Mouse (Mus musculus) neutrophil, adult 59 days (primary cell): ENCODE results near the gene Lzts3. TPM values are rescaled to one million over a fixed set of nuclear protein-coding genes. Genes with fewer than 3 reads are reported as not detected.

Experiments
- total RNA-seq, 2 experiments: library from RNA; stranded (reverse); gene quantifications; 1 replicate in 1 of 2; 2 replicates in 1 of 2; pipeline ENCODE4 v1.2.4; 2023

The Lzts3 gene
- total RNA-seq = under 1 TPM; 0.73 to 0.78 TPM

DNA sequence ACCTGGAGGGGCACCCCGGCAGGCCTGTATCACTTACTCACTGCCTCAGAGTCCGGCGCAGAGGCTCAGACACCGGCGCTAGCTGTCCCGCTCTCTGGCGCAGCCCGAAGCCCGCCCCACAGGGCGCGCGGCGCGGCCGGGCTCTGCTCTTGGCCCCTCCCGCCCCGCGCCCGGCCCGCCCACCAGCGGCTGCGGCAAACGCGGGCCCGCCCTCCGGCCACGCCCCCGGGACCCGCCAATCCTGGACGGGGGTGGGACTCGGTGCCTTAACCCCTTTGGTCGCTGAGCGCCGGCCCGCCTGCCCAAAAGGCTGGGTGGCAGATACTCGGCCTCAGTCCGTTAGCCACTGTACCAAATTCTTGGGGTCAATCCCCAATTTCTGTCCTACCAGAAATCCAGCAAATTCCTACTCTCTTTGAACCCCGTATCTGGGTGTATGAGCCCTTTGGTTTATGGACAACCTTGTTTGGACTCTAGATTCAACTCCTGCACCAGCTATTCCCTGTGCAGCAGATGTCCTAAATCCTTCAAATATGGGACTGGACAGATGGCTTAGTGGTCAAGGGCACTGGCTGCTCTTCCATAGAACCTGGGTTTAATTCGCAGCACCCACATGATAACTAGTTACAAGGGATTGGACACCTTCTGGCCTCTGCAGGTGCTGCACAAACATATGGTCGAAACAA lies at the start of gene Lzts3:
TSS of gene Lzts3 (minus strand) at position 120 of the 686 bp plus-strand sequence.

GRCm38 (mm10) chr2:130667559-130667958 lies 25.0 kb upstream of the Lzts3 start, which contains the start of gene Itpa:
Itpa (plus strand) TSS chr2:130667610.

DNA sequence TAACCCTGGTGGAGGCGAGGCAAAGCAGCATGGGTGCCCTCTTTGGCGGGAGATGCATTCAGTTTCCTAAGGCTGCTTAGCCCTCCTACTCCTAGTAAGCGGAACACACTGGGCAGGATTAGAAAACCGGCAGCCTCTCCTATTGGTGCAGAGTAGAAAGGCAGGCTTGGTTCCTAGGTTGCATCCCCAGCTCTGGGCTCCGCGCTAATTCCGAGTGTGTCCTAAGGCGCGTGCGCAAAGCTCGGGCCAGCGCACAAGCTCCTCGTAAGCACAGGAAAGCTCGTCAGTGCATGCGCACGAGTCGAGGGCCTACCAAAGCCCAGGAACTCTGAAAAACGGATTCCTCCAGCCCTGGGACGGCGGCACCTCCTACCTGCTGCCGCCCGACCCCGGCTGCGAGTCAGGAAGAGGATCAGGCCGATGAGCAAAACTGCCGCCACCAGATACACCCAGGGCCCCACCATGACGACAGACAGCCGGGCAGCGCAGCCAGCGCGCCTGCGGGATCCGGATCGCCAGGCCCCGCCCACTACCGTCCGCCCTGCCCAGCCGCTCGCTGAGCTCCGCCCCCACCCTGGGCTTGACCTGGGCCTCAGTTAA lies 21.6 kb upstream of the Lzts3 start, which contains the start of gene Ddrgk1:
TSS of gene Ddrgk1 (minus strand) at position 558 of the 600 bp plus-strand sequence.

DNA sequence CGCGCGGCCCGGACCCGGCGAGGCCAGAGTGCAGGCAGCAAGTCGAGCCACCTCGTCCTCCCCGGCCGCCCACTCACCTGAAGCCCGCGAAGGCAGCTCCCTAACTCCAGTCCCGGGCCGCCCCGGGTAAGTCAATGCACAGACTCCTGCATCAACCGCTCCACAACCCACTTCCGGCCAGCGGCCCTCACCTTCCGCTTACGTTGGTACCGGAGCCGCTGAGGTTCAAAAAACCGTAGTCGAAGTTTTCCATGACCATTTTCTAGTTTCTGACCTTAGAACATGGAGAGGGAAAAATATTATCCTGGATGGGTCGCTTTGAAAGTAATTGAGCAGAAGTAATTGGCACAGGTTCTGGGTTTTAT lies 12.8 kb downstream of the Lzts3 start, which contains the start of the genes Fastkd5 and Ubox5:
TSS of gene Fastkd5 (minus strand) at position 189 of the 365 bp plus-strand sequence.
TSS of gene Ubox5 (minus strand) at position 200 of the 365 bp plus-strand sequence.

Other genes with a start within 250 kb of the Lzts3 start
- under 1 TPM in 1 of 2 experiments, not detected in 1; 0.98 TPM for gene Cpxm1, start 245.2 kb downstream of the Lzts3 start, total RNA-seq
- gene Gm28372, start 237.6 kb downstream of the Lzts3 start, total RNA-seq = not detected
- gene 1700020A23Rik, start 237.5 kb downstream of the Lzts3 start, total RNA-seq = not detected
- not detected for gene Tmem239, start 236.3 kb downstream of the Lzts3 start, total RNA-seq
- gene Vps16, start 218.5 kb downstream of the Lzts3 start, total RNA-seq = 10 to 100 TPM; 61.4 to 71.7 TPM
- 10 to 100 TPM; 13.5 to 16.4 TPM for gene Pced1a, start 218.1 kb downstream of the Lzts3 start, total RNA-seq
- 10 to 100 TPM; 80.7 to 83.5 TPM for gene Ptpra, start 192.5 kb downstream of the Lzts3 start, total RNA-seq
- 10 to 100 TPM; 28.4 to 29.3 TPM for gene Mrps26, start 79.1 kb downstream of the Lzts3 start, total RNA-seq
- not detected for gene Oxt, start 66.6 kb downstream of the Lzts3 start, total RNA-seq
- not detected for gene Avp, start 60.2 kb downstream of the Lzts3 start, total RNA-seq
- 1 to 10 TPM; 3.8 to 4.4 TPM for gene Fastkd5, start 12.8 kb downstream of the Lzts3 start, total RNA-seq
- gene Ubox5, start 12.8 kb downstream of the Lzts3 start, total RNA-seq = 1 to 10 TPM; 2.8 to 3.2 TPM
- gene Ddrgk1, start 21.9 kb upstream of the Lzts3 start, total RNA-seq = 10 to 100 TPM; 35.6 to 38.1 TPM
- 1 to 10 TPM; 9.3 to 9.5 TPM for gene Itpa, start 24.8 kb upstream of the Lzts3 start, total RNA-seq
- gene Slc4a11, start 54.7 kb upstream of the Lzts3 start, total RNA-seq = not detected